Mouse (Mus musculus) embryonic facial prominence, embryonic 10.5 days (tissue): ENCODE data around the gene Ninj1. TPM values are rescaled to one million over a fixed set of nuclear protein-coding genes. Genes with fewer than 3 reads are reported as not detected.

ENCODE experiments used
- DNase-seq: peaks from one replicate; pipeline ENCODE4 v3.0.0-alpha.2; 2017; ENCODE audit warnings: low spot score
- H3K27ac ChIP-seq: fragments of 300-500 bp; sonication (generic); replicated peaks from 2 replicates; pipeline ENCODE4 v1.5.1; 2016; ENCODE audit warnings: mild to moderate bottlenecking
- H3K27me3 ChIP-seq: fragments of 300-500 bp; sonication (generic); replicated peaks from 2 replicates; pipeline ENCODE4 v1.6.1; 2016; ENCODE audit warnings: low read depth, mild to moderate bottlenecking; ENCODE audit not compliant: poor library complexity, severe bottlenecking
- H3K36me3 ChIP-seq: fragments of 300-500 bp; sonication (generic); replicated peaks from 2 replicates; pipeline ENCODE4 v1.6.1; 2016; ENCODE audit warnings: mild to moderate bottlenecking, moderate library complexity
- H3K4me1 ChIP-seq: fragments of 300-500 bp; sonication (generic); 2 replicates; pipeline ENCODE4 v1.6.1; 2016
- H3K4me3 ChIP-seq: fragments of 300-500 bp; sonication (generic); 2 replicates; pipeline ENCODE4 v1.5.1; 2016; ENCODE audit warnings: mild to moderate bottlenecking, moderate library complexity
- H3K9me3 ChIP-seq: fragments of 300-500 bp; sonication (generic); 2 replicates; pipeline ENCODE4 v1.6.1; 2016; ENCODE audit warnings: mild to moderate bottlenecking
- WGBS: fragments of 180-500 bp; shearing (Covaris S2); methylation state at CpG from one replicate; pipeline ENCODE4 v1.1.7; 2016; 5-methylcytosine and 5-hydroxymethylcytosine counted together
- polyA plus RNA-seq: library from polyadenylated mRNA; unstranded; fragments of >200 nt; fragmentation: Nextera tagmentation; extraction: Ambion mirVana; gene quantifications from 2 replicates; pipeline ENCODE4 v1.2.1, GENCODE M21; 2016

Ninj1 gene
- polyA plus RNA-seq, 1 experiment from 2014 or later, result 28.0 TPM

DNA sequence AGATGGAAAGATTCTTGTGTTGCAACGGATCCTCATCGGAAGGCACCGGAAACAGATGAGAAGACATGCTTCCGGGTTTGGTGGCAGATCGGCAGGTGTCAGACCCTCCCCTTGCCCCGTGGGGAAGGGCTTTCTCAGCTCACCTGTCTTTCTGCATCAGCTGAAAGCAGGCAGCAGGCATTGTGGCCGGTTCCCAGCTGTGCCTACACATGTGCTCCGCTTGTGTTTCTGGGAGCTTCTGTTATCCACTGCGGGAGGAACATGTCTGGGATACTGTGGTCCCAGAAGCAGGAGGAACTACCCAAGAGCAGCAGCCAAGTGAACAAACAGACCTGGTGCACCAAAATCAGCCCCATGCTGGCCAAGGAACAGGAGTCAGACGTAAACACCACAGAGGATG is 11.8 kb upstream of the Ninj1 start:
- no peak for DNase-seq
- H3K4me3 ChIP-seq, result no peak overlapping the region
- WGBS, result 83% methylated on average over 10 of the region's 10 CpGs

DNA sequence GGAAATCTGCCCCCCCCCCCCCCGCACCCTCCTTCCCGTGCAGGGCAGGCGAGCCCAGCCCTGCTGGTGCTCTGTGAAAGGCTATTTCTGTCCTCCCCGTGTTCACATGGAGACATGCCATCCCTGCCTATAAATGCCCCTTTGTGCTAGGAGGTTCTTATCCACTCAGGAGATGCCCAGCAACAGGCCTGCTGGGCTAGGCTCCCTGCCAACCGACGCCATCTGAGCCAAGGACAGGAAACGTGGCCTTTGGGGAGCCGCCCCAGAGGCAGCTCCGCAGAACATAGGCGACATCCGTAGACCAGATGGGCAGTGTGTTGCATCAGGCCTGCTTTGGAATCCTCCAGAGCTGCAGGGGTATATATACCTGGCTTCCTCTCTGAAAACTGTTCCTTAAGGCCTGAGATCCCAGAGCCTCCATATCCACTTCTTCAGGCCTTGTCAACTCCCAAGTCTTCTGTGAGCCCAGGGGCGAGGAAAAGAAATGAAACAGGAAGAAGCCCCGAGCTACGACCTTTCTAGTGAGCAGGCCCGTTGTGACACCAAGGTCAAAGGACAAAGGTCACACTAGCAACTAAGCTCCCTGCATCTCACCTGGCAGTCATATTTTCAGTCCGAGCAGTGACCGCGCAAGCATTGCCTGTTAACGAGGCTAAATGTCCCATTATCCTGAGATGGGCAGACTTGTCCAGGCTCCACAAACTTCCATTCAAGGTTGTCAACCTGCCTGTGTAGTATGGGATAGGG is 8.3 kb upstream of the Ninj1 start:
- Histone ChIP-seq H3K36me3 (no peaks in the 10 kb centered on the region), H3K4me3 (no peak overlapping the region), H3K4me1 (peaks cover 28% of the 10 kb centered on the region), H3K9me3 (no peaks in the 10 kb centered on the region), H3K27me3 (no peaks in the 10 kb centered on the region), H3K27ac (no peak overlapping the region)
- no peak for DNase-seq
- 59% methylated on average over 19 of the region's 19 CpGs for WGBS

More for the DNA sequence above, 11.8 kb upstream of the Ninj1 start:
- Histone ChIP-seq H3K27me3 (no peaks in the 10 kb centered on the region), H3K4me1 (peaks cover 22% of the 10 kb centered on the region), H3K36me3 (no peaks in the 10 kb centered on the region), H3K9me3 (no peaks in the 10 kb centered on the region), H3K27ac (no peak overlapping the region)

DNA sequence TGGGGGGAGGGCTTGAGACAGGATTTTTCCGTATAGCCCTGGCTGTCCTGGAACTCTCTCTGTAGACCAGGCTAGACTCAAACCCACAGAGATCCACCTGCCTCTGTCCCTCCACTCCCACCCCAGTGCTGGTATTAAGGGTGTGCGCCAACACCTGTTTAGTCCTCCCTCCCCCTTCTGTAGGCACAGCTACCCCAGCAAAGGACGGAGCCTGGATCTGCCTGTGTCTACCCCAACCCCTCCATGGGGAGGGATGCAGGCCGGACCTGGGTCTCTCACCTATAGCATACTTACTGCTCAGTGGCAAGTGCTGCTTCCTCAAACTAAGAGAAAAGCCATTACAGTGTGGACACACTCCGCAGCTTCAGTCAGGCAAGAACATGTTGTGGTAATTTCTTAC is 7.0 kb upstream of the Ninj1 start:
- Histone ChIP-seq H3K27me3 (no peaks in the 10 kb centered on the region), H3K4me1 (peaks cover 28% of the 10 kb centered on the region), H3K36me3 (no peaks in the 10 kb centered on the region), H3K27ac (no peak overlapping the region), H3K9me3 (no peaks in the 10 kb centered on the region), H3K4me3 (no peak overlapping the region)
- no peak for DNase-seq
- 84% methylated on average over 5 of the region's 5 CpGs for WGBS

DNA sequence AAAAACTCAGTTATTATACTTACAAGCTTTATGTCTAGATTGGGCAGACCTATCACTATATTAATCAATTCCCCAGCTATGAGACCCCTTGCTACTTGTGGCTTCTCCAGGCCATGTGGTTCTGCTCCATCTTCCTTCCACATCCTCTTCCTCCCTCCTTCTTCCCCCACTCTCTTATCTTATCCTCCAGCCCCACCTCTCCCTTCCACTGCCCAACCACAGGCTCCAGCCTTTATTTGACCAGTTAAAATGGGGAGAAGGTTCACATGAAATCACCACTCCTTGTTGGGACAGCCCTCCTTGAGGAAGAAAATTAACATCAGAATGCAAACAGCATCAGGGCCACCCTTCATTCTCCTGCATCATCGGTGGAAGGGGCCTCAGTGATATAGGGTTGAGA is 6.6 kb upstream of the Ninj1 start:
- Histone ChIP-seq H3K9me3 (no peaks in the 10 kb centered on the region), H3K4me3 (no peak overlapping the region), H3K27ac (no peak overlapping the region), H3K36me3 (no peaks in the 10 kb centered on the region), H3K4me1 (peaks cover 28% of the 10 kb centered on the region), H3K27me3 (no peaks in the 10 kb centered on the region)
- WGBS, result 59% methylated on average over 1 of the region's 1 CpGs
- DNase-seq, result no peak

DNA sequence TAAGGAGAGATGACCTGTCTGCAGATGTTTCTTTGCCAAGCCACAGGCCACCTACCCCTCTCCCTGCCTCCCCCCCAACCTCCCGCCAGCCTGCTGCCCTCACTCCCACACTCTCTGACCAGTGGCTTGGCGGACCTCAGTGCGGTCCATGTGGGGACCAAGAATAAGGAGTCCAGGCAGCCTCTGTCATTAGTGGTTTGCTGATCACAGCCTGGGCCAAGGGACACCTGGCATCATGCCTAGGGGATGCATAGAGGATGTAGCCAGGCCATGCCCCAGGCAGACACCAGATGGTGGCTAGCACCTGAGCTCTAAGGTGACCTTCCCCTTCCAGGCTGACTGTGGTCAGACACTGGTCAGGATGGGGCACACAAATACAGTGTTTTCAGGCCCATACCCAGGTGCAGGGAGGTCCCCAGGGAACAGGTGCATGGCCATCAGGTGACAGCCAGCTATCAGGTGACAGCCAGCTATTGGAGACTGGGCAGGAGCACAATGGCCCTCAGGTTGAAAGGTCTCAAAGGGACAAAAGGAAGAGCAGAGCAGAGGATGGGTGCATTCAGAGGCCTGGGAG is 5.8 kb upstream of the Ninj1 start:
- no peaks in the 10 kb centered on the region for H3K9me3 ChIP-seq
- 83% methylated on average over 3 of the region's 3 CpGs for WGBS
- peaks cover 8% of the 10 kb centered on the region; the same call in 1 of the 2 replicates for H3K27me3 ChIP-seq
- no peak overlapping the region for H3K4me3 ChIP-seq
- H3K4me1 ChIP-seq, result peaks cover 29% of the 10 kb centered on the region
- H3K36me3 ChIP-seq, result no peaks in the 10 kb centered on the region
- no peak for DNase-seq
- no peak overlapping the region; the same call in 1 of the 2 replicates for H3K27ac ChIP-seq

DNA sequence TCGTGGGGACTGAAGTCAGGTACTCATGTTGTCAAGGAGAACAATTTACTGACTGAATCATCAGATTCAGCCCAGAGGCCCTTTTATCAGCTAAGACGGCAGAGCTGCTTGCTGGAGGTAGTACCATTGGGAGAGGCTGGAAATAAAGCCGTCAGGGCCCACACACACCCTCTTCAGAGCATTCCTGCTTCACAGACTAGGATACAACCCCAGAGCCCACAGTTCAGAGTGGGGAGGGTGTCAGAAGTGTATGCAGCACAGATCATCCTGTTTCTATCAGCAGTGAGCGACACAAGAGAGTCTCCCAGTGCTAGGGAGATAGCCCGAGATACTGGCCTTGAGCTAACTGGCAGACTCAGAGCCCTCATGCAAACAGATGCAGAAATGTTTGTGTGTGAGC is 4.1 kb upstream of the Ninj1 start:
- peaks cover 15% of the 10 kb centered on the region; the same call in 1 of the 2 replicates for H3K27me3 ChIP-seq
- H3K36me3 ChIP-seq, result no peaks in the 10 kb centered on the region
- no peaks in the 10 kb centered on the region for H3K9me3 ChIP-seq
- 70% methylated on average over 5 of the region's 5 CpGs for WGBS
- no peak for DNase-seq
- no peak overlapping the region for H3K4me3 ChIP-seq
- H3K27ac ChIP-seq, result no peak overlapping the region
- H3K4me1 ChIP-seq, result peaks cover 43% of the 10 kb centered on the region

DNA sequence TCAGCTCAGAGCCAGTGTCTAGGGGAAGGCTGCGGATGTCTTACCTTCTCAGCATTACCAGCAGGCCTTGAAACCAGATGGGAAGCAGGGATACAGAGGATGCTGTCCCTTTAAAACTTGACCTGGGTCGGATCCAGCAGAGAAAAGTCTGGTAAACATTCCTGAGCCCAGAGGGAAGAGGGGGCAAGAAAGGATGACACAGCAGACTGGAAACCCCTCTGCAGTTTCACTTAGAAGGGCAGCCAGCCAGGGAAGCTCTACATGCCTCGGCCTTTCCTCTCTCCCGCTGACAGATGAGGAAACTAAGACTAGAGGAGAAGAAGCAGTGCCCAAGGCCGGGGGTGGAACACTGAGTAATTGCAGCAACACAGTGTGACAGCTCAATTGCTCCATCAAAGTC is 3.6 kb upstream of the Ninj1 start:
- Histone ChIP-seq H3K36me3 (no peaks in the 10 kb centered on the region), H3K27ac (no peak overlapping the region)
- WGBS, result 60% methylated on average over 5 of the region's 5 CpGs

DNA sequence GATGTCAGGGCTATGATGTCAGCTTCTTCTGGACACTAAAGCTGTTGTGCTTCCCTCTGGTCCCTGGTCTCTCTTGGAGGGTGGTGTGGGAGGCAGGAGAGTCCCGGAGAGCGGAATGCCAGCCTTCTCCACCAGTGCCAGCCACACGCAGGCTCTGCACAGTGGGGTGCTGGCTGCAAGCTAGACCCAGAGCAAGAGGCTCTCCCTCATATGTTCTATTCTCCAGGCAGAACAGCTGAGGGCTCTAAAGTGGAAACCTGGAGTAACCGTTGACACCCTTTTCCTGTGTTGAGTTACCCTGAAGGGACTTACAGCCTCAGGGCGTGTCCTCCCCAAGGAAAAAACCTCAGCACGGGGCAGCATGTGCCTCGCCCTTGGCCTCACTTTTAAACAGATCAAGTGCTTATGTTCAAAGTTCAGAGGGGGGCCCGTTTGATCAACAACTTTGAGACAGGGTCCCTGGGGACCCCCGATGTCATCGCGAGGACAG is 442 bp upstream of the Ninj1 start:
- DNase-seq, result no peak
- peaks cover 61% of the 10 kb centered on the region for H3K4me1 ChIP-seq
- peaks cover 36% of the 10 kb centered on the region for H3K27me3 ChIP-seq
- WGBS, result 18% methylated on average over 11 of the region's 11 CpGs
- peak overlapping the region; percentile 87 for H3K4me3 ChIP-seq
- H3K27ac ChIP-seq, result peak overlapping the region; percentile 78
- H3K36me3 ChIP-seq, result no peaks in the 10 kb centered on the region
- H3K9me3 ChIP-seq, result no peaks in the 10 kb centered on the region

More for the DNA sequence above, 3.6 kb upstream of the Ninj1 start:
- peaks cover 45% of the 10 kb centered on the region for H3K4me1 ChIP-seq
- no peak overlapping the region for H3K4me3 ChIP-seq
- DNase-seq, result no peak
- no peaks in the 10 kb centered on the region for H3K9me3 ChIP-seq
- H3K27me3 ChIP-seq, result peaks cover 19% of the 10 kb centered on the region; the same call in 1 of the 2 replicates

DNA sequence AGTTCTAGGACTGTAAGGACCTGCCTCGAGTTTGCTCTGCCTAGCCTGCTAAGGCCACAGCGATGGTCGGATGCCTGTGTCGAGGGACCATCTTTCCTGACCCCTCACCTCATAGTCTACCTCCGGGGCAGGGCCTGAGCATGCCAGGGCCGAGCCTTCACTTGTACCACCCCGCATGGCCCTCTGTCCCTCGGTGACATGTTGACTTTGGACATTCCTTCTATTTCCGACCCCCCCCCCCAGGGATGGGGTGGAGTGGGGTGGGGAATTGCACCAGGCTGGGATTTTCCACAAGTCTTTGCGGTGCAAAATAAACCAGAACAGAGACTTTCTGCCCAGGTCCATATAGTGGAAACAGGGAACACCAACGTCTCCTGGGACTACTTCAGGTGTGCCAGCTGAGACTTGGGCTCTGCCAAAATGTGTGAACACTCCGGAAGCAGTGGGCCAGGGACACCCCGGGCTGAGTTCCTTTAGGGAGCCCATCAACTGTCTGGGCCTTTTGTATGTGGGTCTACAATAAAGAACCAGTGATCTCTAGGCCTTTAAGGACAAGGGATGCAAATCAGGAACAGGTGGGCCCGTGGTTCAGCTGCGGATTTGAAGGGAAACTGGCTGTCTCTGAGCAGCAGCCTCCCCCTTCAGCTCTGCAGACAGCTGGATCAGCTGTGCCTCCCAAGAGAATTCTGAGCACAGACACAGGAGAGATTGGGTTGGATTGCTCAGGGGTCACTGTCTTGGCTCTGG is 1.1 kb downstream of the Ninj1 start:
- DNase-seq, result peak; percentile 61
- Histone ChIP-seq H3K4me3 (peak overlapping the region; percentile 87), H3K36me3 (no peaks in the 10 kb centered on the region), H3K9me3 (no peaks in the 10 kb centered on the region), H3K27ac (no peak overlapping the region), H3K4me1 (peaks cover 65% of the 10 kb centered on the region), H3K27me3 (peaks cover 36% of the 10 kb centered on the region)
- WGBS, result 22% methylated on average over 15 of the region's 15 CpGs

DNA sequence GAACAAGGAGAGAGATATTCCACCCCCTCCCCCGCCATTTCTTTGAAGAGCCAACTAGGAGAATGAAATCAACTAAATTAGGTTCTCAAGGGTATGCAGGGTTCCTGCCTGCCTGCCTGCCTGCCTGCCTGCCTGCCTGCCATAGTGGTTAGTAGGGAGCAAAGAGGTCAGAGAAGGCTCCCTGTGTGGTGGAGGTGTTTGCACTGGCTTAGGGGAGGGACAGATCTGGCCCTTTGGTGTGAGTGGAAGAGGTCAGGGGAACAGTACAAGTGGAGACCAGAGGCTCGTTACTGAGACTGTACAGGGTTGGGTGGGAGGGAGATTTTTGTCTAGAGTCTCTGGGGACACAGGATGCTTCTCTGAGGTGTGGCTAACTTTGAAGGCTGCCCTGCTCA is 1.7 kb downstream of the Ninj1 start:
- no peak for DNase-seq
- H3K27me3 ChIP-seq, result peaks cover 36% of the 10 kb centered on the region
- WGBS, result 43% methylated on average over 2 of the region's 2 CpGs
- peak overlapping the region; percentile 87; the same call in 1 of the 2 replicates for H3K4me3 ChIP-seq
- H3K27ac ChIP-seq, result no peak overlapping the region
- H3K9me3 ChIP-seq, result no peaks in the 10 kb centered on the region
- no peaks in the 10 kb centered on the region for H3K36me3 ChIP-seq
- H3K4me1 ChIP-seq, result peaks cover 62% of the 10 kb centered on the region

DNA sequence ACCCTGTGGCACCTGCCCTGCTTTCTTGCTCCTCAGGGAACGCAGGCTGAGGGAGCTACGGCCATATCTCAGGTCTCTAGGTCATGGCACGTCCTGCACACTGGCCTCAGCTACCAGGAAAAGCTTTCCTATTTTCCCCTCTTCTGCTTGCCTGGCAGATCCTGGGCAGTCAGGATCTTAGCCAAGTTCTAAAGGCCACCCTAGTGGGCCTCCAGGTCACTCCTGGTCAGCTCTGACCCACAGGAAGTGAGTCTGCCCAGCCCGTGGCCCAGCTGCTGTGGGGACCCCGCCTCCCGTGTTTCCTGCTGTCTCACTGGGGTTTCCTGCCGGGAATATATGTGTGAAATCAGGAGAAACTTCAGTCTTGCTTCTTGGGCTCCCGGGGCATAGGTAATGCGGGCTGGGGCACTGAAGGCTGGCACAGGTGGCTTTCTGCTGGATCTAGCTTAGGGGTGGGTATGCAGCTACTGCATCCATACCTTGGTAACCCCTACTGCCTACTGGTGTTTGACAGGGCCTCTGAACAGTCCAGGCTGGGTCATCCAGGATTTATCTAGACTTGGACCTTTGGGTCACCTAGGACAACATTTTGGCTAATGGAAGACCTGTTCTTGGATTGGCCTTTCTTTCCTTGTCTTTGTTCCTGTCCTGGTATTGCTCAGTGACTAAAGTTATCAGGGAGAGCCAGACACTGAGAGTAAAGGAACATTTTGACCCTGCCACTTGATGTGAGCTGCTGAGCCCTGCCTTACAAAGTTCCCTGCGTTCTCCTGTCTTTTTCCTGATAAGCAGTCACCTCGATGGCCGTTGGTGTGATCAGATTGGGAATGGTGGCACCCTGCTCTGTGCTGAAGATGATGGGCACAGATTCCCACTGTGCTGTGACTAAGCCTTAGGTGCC is 2.9 kb downstream of the Ninj1 start:
- peaks cover 36% of the 10 kb centered on the region for H3K27me3 ChIP-seq
- H3K27ac ChIP-seq, result no peak overlapping the region
- H3K9me3 ChIP-seq, result no peaks in the 10 kb centered on the region
- 75% methylated on average over 12 of the region's 12 CpGs for WGBS
- no peak for DNase-seq
- H3K4me1 ChIP-seq, result peaks cover 62% of the 10 kb centered on the region
- H3K36me3 ChIP-seq, result no peaks in the 10 kb centered on the region; the same call in 1 of the 2 replicates
- H3K4me3 ChIP-seq, result no peak overlapping the region
